Mouse (Mus musculus) lung, adult 18-20 months (tissue): ENCODE results near the gene Olfr15.
A peak's percentile ranks its signal among the peaks of the same experiment; 100 is the strongest.
"Not testable (repeated sequence)": the region's sequence is repeated elsewhere in the genome, so short reads cannot be mapped to it uniquely, and the experiment has no call there.

Experiments used
- DNase-seq, 2 experiments: peaks; one replicate each; pipeline ENCODE4 v3.0.0; 2022; ENCODE audit warnings: mixed read lengths in 2 of 2

The Olfr15 gene

DNA sequence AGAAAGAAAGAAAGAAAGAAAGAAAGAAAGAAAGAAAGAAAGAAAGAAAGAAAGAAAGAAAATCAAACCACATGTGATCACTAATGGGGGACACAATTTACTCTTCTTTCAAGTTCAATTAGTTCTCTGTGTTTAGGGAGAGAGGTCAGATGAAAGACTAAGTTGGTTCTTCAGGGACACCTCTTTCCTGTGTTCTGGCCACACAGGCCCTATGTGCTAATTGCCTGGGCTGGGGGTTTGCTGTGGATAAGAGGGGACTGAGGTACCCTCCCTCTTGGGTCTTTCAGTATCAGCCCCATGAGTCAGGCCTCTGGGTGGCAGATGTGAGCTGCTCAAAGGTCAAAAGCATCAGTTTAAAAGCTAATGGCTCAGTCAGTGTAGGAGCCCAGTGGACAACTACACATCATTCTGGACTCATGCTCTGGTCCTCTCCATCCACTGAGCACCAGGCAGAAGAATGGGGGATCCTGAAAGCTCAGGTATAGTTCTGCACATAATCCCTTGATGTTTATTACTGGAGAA lies at the start of gene Olfr15:
Gene Olfr15 (plus strand): TSS at position 291 of the 522 bp plus-strand sequence.
- no peak for DNase-seq

DNA sequence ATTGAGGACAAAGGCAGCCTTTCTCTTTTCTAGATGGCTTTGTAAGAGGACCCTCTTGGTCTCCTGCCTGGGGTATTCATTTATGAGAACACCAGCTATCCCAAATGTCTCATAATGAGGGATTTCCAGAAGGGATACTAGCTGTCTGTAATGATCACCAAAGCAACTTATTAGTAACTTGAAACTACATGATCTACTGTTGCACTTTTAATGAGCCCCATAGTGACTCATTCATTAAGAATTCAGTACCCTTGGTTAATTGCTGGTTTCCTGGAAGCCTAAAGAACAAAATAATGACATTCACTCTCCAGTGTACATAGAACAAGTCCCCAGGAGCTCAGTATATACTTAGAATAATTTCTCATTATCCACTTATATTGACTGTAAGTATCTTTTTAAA lies 49.4 kb upstream of the Olfr15 start:
- DNase-seq: no peak

DNA sequence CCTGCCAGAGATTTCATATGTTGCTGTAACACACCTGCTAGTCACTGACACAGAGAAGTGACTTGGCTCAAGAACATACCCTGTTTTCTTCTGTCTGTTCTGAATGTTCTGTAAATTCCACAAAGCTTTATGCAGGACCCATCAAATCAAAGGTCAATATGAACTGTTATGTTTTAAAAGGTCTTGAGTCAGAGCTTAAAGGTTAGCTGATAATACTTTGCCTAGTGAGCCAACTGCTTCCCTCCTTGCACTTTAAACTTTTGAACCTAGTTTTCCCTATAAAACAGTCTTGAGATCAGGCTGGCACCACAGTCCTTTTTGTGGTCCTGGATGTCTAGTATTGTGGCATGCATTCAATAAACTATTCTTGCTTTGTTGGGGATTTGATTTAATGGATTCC lies 42.3 kb upstream of the Olfr15 start:
- no peak for DNase-seq

DNA sequence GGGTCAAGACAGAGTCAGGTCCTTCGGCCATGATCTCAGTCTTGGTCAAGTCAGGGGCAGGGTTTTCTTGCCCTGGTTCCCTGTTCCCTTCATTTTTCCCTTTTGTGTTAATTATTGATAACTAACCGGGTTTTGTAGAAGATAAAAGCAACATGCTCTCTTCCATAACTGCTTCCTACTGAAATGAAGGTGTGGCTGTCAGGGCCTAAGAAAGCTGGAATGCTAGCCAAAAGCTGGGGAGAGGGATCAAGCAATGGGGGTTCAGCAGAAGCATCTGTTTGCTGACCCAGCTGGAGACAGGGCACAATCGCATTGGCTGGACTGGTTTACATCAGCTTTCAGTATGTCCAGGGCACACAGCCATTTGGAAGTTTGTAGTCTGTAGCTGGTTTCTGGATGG lies 22.5 kb upstream of the Olfr15 start:
- no peak for DNase-seq

DNA sequence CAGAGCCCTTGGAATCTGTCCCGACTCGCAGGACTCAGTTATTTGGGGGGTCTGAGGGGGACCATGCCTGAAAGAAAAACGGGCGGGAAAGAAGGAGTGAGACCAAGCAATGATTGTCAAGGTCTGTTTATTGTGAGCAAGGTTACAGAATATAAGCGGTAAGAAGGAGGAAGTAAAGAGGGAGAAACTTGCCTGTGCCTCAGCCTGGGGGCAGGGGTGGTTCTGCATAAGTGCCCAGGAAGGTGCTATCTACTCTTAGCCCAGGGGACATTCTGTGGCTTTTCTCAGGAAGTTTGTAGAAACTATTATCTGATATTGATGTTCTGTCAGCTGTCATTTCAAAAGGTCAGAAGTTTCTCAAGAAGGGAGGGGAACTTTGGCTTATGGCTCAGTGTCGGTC lies 16.0 kb upstream of the Olfr15 start:
- not testable (repeated sequence) for DNase-seq

DNA sequence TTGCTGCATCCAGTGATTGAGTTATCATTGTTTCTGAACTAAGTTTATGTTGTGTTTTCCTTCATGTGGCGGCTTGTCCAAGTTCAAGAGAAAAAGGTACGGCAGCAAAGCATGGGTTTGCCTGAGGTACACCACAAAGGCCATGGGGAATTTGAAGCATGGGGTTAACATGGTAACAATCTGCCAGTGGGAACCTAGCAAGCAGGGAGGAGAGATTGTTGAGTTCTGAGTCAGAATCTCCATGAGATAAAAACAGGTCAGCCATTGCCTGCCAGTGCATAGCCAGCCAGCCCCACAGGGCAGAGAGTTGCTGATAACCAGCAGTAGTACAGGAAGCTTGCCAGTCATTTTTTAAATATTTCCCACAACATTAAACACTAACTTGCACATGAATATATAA lies 10.5 kb upstream of the Olfr15 start:
- DNase-seq: no peak

DNA sequence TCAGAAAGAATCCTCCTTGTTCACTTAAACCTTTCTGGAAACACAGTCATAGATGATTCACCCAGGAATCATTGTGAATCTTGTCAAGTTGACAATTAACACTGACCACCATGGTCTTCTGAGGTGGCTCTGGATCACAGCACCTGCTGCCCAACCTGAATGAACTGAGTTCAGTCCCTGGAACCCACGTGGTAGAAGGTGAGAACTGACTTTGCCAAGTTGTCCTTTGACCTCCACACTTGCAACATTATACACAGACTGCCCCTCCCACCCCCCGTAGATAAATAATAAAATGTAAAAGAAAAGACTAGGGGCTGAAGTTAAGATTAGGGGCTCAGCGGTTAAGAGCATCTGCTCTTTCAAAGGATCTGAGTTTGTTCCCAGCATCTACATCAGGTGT lies 2.7 kb upstream of the Olfr15 start:
- no peak for DNase-seq

DNA sequence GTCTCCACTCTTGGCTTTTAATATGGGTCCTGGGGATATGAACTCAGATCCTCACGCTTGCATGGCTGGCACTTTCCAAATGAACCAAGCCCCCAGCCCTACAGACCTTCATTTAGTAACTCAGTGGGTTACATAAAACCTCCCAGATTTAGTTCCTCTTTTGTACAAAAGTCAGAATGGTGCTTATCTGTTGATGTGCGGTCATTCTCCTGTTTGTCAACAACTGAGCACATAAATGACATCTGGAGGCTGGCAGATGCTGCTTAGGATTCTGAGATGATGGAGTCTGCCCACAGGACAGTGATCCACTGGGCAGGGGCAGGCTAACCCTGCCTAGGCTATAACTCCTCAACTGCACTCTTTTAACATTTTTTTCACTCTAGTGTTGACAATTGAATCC lies 951 bp upstream of the Olfr15 start:
- no peak for DNase-seq

DNA sequence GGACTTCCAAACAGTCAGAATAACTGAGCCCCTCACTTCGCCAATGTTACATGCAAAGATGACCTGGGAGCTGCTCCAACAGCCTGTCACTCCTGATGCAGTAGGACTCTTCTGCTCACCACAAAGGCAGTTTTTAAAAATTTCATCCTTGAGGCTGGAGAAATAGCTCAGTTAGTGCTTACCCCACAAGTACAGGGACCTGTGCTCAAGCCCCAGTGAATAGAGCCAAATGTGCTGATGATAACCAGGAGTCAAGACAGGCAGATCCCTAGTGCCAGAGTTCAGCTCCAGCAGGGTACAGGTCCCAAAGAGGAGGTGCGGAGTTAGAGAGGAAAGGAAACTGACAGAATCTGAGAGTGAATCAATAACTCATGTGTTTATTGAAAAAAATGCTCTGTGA lies 4.8 kb downstream of the Olfr15 start:
- no peak for DNase-seq

DNA sequence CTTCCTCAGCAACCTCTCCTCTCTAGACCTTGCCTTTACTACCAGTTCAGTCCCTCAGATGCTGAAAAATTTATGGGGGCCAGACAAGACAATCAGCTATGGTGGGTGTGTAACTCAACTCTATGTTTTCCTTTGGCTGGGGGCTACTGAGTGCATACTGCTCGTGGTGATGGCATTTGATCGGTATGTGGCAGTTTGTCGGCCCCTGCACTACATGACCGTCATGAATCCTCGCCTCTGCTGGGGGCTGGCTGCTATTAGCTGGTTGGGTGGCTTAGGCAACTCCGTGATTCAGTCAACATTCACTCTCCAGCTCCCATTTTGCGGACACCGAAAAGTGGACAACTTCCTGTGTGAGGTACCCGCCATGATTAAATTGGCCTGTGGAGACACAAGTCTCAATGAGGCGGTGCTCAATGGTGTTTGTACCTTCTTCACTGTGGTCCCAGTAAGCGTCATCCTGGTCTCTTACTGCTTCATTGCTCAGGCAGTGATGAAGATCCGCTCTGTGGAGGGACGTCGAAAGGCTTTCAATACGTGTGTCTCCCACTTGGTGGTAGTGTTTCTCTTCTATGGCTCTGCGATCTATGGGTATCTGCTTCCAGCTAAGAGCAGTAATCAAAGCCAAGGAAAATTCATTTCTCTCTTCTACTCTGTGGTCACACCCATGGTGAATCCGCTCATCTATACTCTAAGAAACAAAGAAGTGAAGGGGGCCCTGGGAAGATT lies 8.6 kb downstream of the Olfr15 start:
- DNase-seq: no peak

DNA sequence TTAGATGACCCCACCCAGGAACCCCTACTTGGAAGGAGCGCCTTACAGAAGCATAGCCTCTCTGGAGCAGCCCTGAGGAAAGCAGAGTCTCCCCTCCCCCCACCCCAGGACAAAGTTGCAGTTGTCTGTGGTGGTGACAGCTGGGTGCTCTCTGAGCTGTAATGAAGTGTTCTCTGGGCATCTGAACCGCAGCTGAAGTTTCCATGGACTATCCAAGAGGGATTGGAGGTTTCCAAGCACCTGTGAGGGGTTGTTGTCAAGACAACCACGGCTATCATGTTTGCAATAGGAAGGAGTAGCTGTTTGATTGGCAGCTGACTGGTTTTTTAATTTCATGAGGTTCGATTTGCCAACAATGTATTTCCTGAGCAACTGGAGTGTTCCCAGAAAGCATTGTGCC lies 12.3 kb downstream of the Olfr15 start:
- DNase-seq: no peak

DNA sequence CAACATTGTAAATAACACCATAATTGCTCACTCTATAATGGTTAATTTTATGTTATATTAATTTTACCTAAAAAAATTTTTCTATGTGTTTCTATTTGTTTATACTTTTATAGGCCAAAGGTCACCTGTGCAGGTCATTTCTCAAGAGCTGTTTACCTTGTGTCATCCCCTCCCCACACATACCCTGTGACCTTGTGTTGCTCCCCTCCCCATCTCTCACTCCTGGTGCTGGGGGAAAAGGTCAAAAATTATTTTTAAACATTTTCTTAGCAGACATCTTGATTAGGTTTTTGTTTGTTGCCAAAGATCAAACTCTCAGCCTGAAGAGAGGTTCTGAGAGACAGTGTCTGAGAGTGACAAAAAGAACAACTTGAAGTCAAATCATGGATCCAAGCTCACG lies 13.1 kb downstream of the Olfr15 start:
- no peak for DNase-seq

DNA sequence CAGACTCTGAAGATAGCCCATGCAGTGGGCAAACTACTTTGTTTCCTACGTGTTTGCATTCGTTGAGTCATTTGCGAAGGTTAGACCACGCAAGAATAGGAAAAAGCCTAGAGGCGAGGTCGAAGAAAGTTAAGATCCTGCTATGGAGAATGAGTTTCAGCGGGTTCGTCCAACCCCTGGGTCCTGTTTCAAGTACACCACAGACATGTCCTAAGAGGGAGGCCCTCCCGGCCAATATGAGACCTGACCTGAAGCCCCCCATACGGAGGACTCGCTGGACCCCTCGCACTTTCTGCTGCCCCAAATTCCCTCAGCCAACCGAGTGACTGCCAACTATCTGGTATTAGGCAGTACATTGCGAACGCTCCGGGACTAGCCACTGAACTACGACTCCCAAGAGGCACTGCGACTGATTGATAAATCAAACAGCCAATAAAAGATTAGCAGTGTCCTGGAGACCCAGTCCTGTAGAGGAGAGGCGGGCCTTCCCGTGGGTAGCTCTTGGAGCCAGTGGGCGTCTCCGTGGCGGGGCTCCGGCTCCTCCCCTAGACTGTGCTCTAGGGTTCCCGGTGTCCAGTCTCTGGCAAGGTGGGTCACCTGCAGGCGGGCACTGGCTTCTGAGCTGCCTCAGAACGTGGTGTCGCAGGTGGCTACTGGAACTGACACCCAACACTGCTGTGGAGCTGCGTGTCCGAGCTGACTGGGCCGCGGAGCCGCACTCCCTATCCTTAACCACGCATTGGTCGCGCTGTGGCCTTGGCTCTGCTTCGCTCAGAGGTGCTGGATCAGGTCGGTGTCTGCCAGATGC lies 16.2 kb downstream of the Olfr15 start, which contains the start of gene Zfp174:
Gene Zfp174 (plus strand): TSS at position 558 of the 808 bp plus-strand sequence.
- DNase-seq: peak; percentile 97 to 98

DNA sequence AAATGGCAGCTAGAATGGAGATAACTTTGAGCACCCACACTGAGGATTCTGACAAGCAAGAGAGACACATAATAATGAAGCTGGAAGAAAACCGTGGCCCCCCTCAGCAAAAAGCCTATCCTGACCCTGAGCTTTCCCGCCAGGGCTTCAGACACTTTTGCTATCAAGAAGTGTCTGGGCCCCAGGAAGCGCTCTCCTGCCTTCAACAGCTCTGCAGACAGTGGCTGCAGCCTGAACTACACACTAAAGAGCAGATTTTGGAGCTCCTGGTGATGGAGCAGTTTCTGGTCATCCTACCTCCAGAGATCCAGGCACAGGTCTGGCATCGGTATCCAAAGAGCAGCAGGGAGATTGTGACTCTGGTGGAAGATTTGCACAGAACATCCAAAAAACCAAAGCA lies 17.2 kb downstream of the Olfr15 start:
- no peak for DNase-seq

DNA sequence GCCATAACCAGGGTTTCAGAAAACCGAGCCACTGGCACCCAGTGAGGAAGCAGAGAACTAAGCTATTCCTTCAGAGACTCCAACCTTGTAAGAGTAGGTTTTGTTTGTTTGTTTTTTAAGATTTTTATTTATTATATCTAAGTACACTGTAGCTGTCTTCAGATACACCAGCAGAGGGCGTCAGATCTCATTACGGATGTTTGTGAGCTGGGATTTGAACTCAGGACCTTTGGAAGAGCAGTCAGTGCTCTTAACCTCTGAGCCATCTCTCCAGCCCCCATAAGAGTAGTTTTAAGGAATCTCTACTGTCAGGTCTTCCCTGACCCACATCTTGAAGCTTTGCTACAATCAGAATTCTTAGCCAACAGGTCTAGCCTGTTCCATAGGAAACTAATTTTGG lies 17.7 kb downstream of the Olfr15 start:
- DNase-seq: no peak

DNA sequence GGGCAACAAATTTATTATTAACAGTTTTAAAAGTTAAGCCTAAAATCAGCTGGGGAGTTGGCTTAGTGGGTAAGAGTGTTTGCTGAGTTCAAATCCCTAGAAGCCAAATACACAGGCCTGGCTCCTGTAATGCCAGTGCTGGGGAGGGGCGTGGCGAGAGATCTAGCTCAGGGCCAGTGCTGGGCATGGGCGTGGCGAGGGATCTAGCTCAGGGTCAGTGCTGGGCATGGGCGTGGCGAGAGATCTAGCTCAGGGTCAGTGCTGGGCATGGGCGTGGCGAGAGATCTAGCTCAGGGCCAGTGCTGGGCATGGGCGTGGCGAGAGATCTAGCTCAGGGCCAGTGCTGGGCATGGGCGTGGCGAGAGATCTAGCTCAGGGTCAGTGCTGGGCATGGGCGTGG lies 20.6 kb downstream of the Olfr15 start:
- DNase-seq: not testable (repeated sequence)

DNA sequence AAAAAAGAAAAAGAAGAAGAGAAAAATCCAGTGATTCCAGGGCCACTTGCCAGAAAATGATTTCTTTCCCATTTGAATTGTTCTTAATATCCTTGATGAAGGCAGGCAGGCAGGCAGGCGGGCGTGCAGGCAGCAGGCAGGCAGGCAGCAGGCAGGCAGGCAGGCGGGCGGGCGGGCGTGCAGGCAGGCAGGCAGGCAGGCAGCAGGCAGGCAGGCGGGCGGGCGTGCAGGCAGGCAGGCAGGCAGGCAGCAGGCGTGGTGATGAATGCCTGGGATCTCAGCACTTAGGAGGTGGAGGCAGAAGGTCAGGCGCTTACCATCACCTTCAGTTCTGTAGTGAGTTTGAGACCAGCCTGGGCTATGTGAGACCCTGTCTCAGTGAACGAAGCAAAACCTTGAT lies 21.9 kb downstream of the Olfr15 start:
- no peak for DNase-seq

DNA sequence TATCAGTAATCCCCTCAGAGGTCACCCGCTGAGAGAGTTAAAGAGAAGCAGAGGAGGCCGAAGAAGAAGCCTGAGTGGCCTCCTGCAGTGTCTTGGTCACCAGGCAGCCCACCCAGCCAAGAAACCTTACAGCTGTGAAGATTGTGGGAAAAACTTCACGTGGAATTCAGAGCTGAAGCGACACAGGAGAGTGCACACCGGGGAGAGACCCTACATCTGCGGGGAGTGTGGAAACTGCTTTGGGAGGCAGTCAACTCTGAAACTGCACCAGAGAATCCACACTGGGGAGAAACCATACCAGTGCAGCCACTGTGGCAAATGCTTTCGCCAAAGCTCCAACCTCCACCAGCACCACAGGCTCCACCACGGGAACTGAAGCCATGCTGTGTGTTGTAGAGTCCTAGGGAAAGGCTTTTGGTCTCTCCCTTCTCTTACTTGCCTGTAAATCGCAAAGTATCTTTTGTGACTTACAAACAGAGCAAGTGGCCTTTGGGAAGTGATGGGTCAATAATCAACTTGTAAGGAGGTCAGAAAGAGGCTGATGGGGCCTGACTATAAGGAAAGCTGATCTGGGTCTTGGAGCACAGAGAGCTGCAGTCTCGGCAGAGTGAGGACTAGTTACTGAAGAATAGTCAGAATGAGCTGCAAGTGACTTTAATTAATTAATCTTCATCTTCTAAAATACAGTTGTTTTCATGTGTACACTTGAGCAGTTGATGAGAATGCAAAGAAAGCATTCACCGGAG lies 23.9 kb downstream of the Olfr15 start:
- no peak for DNase-seq

DNA sequence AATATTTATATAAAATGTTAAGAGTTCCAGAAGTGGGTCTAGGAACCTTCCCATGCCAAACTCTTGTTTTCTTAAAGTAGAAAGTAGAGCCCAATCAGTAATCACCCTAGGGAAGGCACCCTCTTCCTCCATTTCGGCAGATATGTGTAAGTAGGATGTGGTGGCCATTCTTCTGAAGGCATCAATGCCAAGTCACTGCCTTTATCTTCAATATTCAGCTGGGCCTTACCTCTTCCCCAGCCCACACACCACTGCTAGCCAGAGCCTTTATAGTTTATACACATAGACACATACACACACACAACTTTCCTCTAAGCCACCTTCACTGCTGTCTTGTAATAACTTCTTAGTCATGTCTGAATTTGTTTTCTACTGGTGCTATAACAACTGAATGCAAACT lies 25.1 kb downstream of the Olfr15 start:
- no peak for DNase-seq

DNA sequence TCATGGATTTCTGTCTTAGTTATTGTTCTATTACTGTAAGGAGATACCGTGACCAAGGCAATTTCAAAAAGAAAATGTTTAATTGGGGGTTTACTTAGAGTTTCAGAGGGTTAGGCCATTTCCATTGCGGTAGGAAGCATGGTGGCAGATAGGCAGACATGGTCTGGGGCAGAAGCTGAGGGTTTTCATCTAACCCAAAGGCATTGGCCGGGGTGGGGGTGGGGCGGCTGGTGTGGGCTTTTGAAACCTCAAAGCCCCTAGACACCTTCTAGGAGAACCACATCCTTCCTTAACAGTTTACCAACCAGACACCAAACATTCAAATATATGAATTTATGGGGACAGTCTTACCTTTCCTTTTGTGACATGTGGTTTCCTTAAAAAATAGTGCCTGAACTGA lies 28.6 kb downstream of the Olfr15 start:
- no peak for DNase-seq

DNA sequence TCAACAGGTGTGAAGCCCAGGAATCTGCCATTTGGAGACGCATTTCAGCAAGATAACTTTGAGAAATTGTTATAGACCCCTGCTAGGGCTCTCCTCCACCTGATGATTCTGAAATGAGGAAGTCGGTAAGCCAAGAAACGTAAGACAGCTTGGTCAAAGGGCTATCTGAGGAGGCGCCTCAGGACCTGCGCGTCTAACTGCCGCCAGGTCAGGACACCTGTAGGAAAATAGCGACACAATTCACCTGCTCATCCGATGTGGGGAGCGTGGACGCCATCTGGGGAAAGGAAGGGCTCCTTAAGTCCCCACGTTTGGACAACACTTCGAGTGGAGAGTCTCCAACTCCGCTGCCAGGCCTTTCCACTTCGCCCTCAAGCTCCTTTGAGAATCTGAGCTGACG lies 41.1 kb downstream of the Olfr15 start:
- no peak for DNase-seq

DNA sequence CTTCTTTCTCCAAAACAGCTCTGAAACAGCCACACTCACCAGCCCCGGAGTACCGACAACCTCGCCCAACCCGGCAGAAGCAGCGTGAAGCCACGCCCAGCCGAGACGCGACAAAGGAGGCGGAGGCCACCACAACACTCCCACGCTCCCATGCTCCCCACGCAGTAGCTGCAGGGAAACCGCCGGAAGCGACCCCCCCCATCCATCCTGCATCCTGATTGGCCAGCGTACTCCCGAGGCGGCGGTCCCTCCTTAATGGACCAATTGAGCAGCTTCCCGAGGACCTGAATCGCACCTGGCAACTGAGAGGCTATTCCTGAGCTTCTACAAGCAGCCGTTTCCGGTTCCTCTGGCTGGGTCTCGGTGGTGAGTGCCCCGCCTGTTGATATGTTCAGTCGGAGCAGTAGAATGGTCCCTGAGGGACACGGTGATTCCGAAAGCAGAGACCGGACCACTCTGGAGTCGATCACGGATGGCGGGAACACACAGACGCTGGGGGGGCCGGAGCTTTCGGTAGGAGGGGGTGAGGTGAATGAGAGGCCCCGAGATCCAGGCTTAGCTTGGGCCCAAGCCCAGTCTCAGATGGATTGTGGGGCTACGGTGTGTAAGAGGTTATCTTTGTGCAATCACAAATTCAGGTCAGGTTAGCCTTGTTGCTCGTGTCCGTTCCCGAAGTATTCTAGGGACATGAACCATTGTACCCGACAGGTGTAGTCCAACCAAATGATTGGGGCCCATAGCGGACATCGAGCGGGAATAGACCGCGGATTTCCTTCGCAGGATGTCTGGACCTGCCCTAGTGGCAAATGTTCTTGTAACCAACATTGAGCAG lies 41.8 kb downstream of the Olfr15 start, which contains the start of gene Naa60:
Gene Naa60 (plus strand): TSS at position 160 of the 832 bp plus-strand sequence.
- DNase-seq: peak; percentile 94 to 96
